Mouse (Mus musculus) E14TG2a.4 (cell line): ENCODE data around the gene Cfap69.

ENCODE experiments used
- CTCF ChIP-seq: conservative IDR thresholded peaks from 2 replicates; pipeline ENCODE4 v1.5.1; 2014; ENCODE audit warnings: low read length
- POU5F1 ChIP-seq: IDR thresholded peaks from 2 replicates; pipeline ENCODE4 v1.6.1; 2014; ENCODE audit warnings: low read length, borderline replicate concordance

DNA sequence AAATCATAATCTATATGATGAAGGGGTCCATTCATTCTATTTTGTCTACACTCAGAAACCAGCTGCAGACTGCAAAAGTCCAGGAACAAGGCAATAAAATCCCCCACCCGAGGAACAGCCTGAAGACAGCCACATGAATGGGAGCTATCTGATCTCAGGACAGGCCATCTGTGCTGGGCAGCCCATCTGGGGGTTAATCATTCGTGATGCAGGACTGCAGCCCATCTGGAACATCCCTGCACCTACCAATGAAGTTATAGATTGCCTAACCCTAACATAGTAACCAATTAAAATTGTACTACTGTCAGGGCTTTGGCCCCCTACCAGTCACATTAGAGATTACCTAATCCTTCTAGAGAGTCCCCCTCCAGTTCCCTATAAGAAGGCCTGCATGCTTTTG is 41.0 kb upstream of the Cfap69 start:
- TF ChIP-seq CTCF, result no peak
- no peak for TF ChIP-seq POU5F1
